Mouse (Mus musculus) ES-E14 (cell line): ENCODE measurements at regions not wholly inside any gene's neighbourhood (a gene's known extent, or its start where the extent isn't known, plus 50 kb on each side); places are given as distances from the start of the nearest gene placed in this dataset.

Experiments
- DNase-seq: peaks from one replicate; pipeline ENCODE4 v3.0.0-alpha.2; 2013; ENCODE audit warnings: low read depth, low spot score
- H3K27ac ChIP-seq: 2 replicates; pipeline ENCODE4 v1.5.1; 2012; ENCODE audit warnings: low read depth, mild to moderate bottlenecking, low read length, moderate library complexity, mixed read lengths; ENCODE audit not compliant: poor library complexity, insufficient read depth, severe bottlenecking
- H3K36me3 ChIP-seq: 2 replicates; pipeline ENCODE4 v1.6.1; 2012; ENCODE audit warnings: mild to moderate bottlenecking, low read length, moderate library complexity, mixed read lengths; ENCODE audit not compliant: control insufficient read depth, poor library complexity, insufficient read depth, severe bottlenecking
- H3K4me1 ChIP-seq, 2 experiments: fragments of 150-350 bp in 1 of 2; sonication (generic) in 1 of 2; 2 replicates each; pipeline ENCODE4 v1.6.1; 2012; ENCODE audit warnings: low read length in 2 of 2, mild to moderate bottlenecking in 1 of 2, mixed read lengths in 1 of 2; ENCODE audit not compliant: control insufficient read depth in 2 of 2, insufficient read depth in 2 of 2, poor library complexity in 1 of 2
- H3K4me3 ChIP-seq, 2 experiments: fragments of 150-350 bp in 1 of 2; sonication (generic) in 1 of 2; 2 replicates each; pipeline ENCODE4 v1.5.1; 2012; ENCODE audit warnings: low read length in 2 of 2, low read depth in 1 of 2, mild to moderate bottlenecking in 1 of 2, mixed read lengths in 1 of 2; ENCODE audit not compliant: insufficient read depth in 1 of 2, poor library complexity in 1 of 2, severe bottlenecking in 1 of 2
- H3K9ac ChIP-seq: 2 replicates; pipeline ENCODE4 v1.6.1; 2012; ENCODE audit warnings: low read depth, mild to moderate bottlenecking, low read length, mixed read lengths; ENCODE audit not compliant: poor library complexity, insufficient read depth, severe bottlenecking
- H3K9me3 ChIP-seq: fragments of 150-350 bp; sonication (generic); 2 replicates; pipeline ENCODE4 v1.6.1; 2012; ENCODE audit warnings: low read depth, mild to moderate bottlenecking, low read length; ENCODE audit not compliant: control insufficient read depth, insufficient read depth
- CHD2 ChIP-seq: IDR thresholded peaks from 2 replicates; pipeline ENCODE4 v1.6.1; 2014; ENCODE audit warnings: mild to moderate bottlenecking, low read depth, low read length, inconsistent platforms
- HCFC1 ChIP-seq: IDR thresholded peaks from 2 replicates; pipeline ENCODE4 v1.6.1; 2012; ENCODE audit warnings: low read length, inconsistent platforms, borderline replicate concordance; ENCODE audit not compliant: insufficient read depth
- MAFK ChIP-seq: IDR thresholded peaks from 2 replicates; pipeline ENCODE4 v1.6.1; 2014; ENCODE audit warnings: mild to moderate bottlenecking, low read depth, low read length, inconsistent platforms; ENCODE audit not compliant: insufficient read depth
- ZC3H11A ChIP-seq: IDR thresholded peaks from 2 replicates; pipeline ENCODE4 v1.6.1; 2012; ENCODE audit warnings: low read depth, mild to moderate bottlenecking, inconsistent platforms, low read length, borderline replicate concordance
- ZNF384 ChIP-seq: IDR thresholded peaks from 2 replicates; pipeline ENCODE4 v1.6.1; 2012; ENCODE audit warnings: low read depth, low read length, inconsistent platforms
- in situ Hi-C, 2 experiments: fragments of 600-800 bp; cut with MboI; formaldehyde crosslinking; loops; one replicate each; pipeline ENCODE4 v1.15.1; 2025; ENCODE audit warnings: low sequenced_read_pairs in 2 of 2, inconsistent platforms in 1 of 2; ENCODE audit not compliant: unreplicated experiment in 2 of 2

- no peak for TF ChIP-seq ZNF384
- TF ChIP-seq CHD2 = no peak
- no peak for TF ChIP-seq MAFK
- no peak for TF ChIP-seq ZC3H11A
- TF ChIP-seq HCFC1 = no peak
- Histone ChIP-seq H3K9ac (no peak overlapping the region), H3K27ac (no peak overlapping the region), H3K4me1 (no peaks in the 10 kb centered on the region), H3K36me3 (no peaks in the 10 kb centered on the region), H3K9me3 (no peaks in the 10 kb centered on the region), H3K4me3 (no peak overlapping the region)
- no peak for DNase-seq
- in situ Hi-C loops = no loop called here
Measured at GRCm38 (mm10) chr15:5580416-5580815, 336.4 kb upstream of the Ptger4 start.

DNA sequence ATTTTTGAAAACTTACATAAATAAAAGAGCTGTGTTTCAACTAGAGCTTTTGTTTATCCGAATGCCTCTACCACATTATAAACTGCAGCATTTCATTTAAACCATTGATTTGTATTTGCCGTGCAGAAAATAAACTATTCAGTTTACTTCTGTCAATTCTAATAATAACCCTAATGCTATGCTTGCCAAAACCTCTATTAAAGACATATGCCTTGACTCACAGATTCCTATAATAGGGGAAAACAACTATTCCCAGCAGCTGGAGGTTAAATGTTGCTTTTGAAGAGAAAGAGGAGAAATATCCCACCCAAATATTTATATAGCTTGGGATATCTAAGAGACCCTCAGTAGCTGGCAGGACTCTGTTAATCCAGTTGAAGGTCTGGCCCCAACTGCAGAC is 340.4 kb upstream of the Ptger4 start:
- no peak for DNase-seq
- no peak for TF ChIP-seq ZC3H11A
- TF ChIP-seq CHD2 = no peak
- TF ChIP-seq ZNF384 = no peak
- TF ChIP-seq HCFC1 = no peak
- TF ChIP-seq MAFK = no peak
- H3K4me3 ChIP-seq = no peak overlapping the region
- in situ Hi-C loops = no loop called here
- H3K4me1 ChIP-seq = no peaks in the 10 kb centered on the region
- H3K36me3 ChIP-seq = no peaks in the 10 kb centered on the region
- H3K27ac ChIP-seq = no peak overlapping the region
- no peak overlapping the region for H3K9ac ChIP-seq
- H3K9me3 ChIP-seq = no peaks in the 10 kb centered on the region

- no peaks in the 10 kb centered on the region for H3K36me3 ChIP-seq
- no peak overlapping the region for H3K27ac ChIP-seq
- H3K4me3 ChIP-seq = no peak overlapping the region
- in situ Hi-C loops = no loop called here
- H3K9ac ChIP-seq = no peak overlapping the region
- no peaks in the 10 kb centered on the region for H3K9me3 ChIP-seq
- no peak for DNase-seq
- H3K4me1 ChIP-seq = no peaks in the 10 kb centered on the region
- TF ChIP-seq HCFC1 (no peak), MAFK (no peak), ZC3H11A (no peak)
Measured at GRCm38 (mm10) chr15:5604732-5605266, 360.8 kb upstream of the Ptger4 start.

DNA sequence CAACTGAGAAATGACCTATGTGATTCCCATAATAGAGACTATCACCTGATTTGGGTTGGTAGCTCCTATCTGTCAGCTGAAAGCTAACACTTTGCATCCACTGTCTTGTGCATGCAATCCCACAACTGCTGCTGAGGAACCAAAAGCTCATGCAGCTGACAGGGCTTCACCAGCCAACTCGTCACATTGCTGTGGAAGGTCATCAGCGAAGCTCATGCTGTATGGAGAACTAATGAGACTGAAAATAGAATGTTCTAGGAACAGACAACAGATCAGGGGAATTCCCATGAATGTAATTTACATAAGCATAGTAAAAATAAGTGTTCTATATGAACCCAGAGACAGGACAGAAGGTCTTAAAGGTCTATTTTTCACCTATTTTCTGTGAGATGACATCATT is 363.5 kb upstream of the Ptger4 start:
- no peaks in the 10 kb centered on the region for H3K36me3 ChIP-seq
- no peaks in the 10 kb centered on the region for H3K9me3 ChIP-seq
- in situ Hi-C loops = no loop called here

DNA sequence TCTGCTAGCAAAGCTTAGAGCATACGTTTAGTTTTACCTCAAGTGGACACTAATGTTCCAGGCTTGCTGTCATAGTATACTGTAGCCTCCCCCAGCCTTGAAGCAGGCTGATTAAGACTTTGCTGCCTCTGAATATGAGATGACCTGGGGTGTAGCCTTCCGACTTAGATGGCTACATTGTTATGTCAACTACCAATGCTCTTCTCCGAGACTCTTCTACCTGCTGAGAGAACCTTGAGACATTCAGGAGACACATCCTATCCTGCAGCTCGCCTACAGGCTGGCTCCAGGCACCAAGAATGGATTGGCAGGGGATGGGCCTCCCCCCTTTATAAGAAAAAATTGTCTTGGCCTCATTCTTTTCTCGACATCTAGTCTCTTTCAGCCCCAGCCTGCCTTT is 379.0 kb upstream of the Ptger4 start:
- DNase-seq = no peak
- no peaks in the 10 kb centered on the region for H3K9me3 ChIP-seq
- no peak overlapping the region for H3K27ac ChIP-seq
- in situ Hi-C loops = no loop called here
- peaks cover 0 to 5% of the 10 kb centered on the region in 2 experiments; a peak in 2 of 4 replicates for H3K4me1 ChIP-seq
- TF ChIP-seq CHD2 (no peak), HCFC1 (no peak), ZC3H11A (no peak), MAFK (no peak), ZNF384 (no peak)
- H3K4me3 ChIP-seq = no peak overlapping the region
- no peak overlapping the region for H3K9ac ChIP-seq
- H3K36me3 ChIP-seq = no peaks in the 10 kb centered on the region

More for the DNA sequence above, 363.5 kb upstream of the Ptger4 start:
- Histone ChIP-seq H3K4me1 (no peaks in the 10 kb centered on the region), H3K27ac (no peak overlapping the region), H3K9ac (no peak overlapping the region), H3K4me3 (no peak overlapping the region)
- no peak for DNase-seq
- TF ChIP-seq CHD2 = no peak
- no peak for TF ChIP-seq HCFC1
- no peak for TF ChIP-seq ZNF384
- no peak for TF ChIP-seq MAFK
- no peak for TF ChIP-seq ZC3H11A
